Mouse (Mus musculus) monocyte, adult 5-6 weeks (primary cell): ENCODE results near the gene Bnc1. TPM values are rescaled to one million over a fixed set of nuclear protein-coding genes. Genes with fewer than 3 reads are reported as not detected.

Experiments
- ATAC-seq: fragments of 153-309, 156-312 bp; replicated peaks from 2 replicates; pipeline ENCODE4 v1.8.0; 2017; ENCODE audit warnings: mild to moderate bottlenecking; ENCODE audit not compliant: low TSS enrichment, insufficient number of reproducible peaks, severe bottlenecking, poor library complexity, low FRiP score
- total RNA-seq: library from RNA; stranded (forward); fragments of 200-1000, 200-491, 200-594 nt; gene quantifications from 3 replicates; pipeline ENCODE4 v1.2.3, GENCODE M21; 2017

Bnc1 gene
- total RNA-seq, 1 experiment from 2014 or later: not detected

GRCm38 (mm10) chr7:81920314-81920713, 71.8 kb downstream of the Bnc1 start:
- no peak for ATAC-seq

- ATAC-seq: no peak
Measured at GRCm38 (mm10) chr7:81918316-81918715, 73.8 kb downstream of the Bnc1 start.

Other genes with a start within 250 kb of the Bnc1 start
- gene Ramac, start 229.4 kb downstream of the Bnc1 start, total RNA-seq: 111 to 183 TPM (median 145 TPM) in 3 replicates
- gene 3110040N11Rik, start 202.8 kb downstream of the Bnc1 start, total RNA-seq: 24.4 to 67.1 TPM (median 60.9 TPM) in 3 replicates
- gene Btbd1, start 162.9 kb downstream of the Bnc1 start, total RNA-seq: 91.7 to 129 TPM (median 116 TPM) in 3 replicates
- not detected in 3 replicates for gene Gm10160, start 136.5 kb downstream of the Bnc1 start, total RNA-seq
- 211 to 356 TPM (median 215 TPM) in 3 replicates for gene Tm6sf1, start 133.3 kb downstream of the Bnc1 start, total RNA-seq
- gene Hdgfl3, start 57.8 kb downstream of the Bnc1 start, total RNA-seq: 2.1 to 2.8 TPM (median 2.6 TPM) in 3 replicates
- gene Sh3gl3, start 181.5 kb upstream of the Bnc1 start, total RNA-seq: not detected in 3 replicates